Mouse (Mus musculus) CH12.LX (cell line): ENCODE measurements around the gene Zfp184.

Experiments
- CTCF ChIP-seq, 2 experiments: IDR thresholded peaks in 1 of 2; conservative IDR thresholded peaks in 1 of 2; 2 replicates each; pipeline ENCODE4 v1.5.1; 2011 to 2012; ENCODE audit warnings: low read depth in 2 of 2, low read length in 2 of 2, improper control_type of control experiment in 1 of 2, inconsistent platforms in 1 of 2, mild to moderate bottlenecking in 1 of 2, moderate library complexity in 1 of 2
- EP300 ChIP-seq: IDR thresholded peaks from 2 replicates; pipeline ENCODE4 v1.6.1; 2011; ENCODE audit warnings: low read length, improper control_type of control experiment
- POLR2A ChIP-seq: IDR thresholded peaks from 2 replicates; pipeline ENCODE4 v1.6.1; 2011; ENCODE audit warnings: low read depth, mild to moderate bottlenecking, improper control_type of control experiment, low read length

DNA sequence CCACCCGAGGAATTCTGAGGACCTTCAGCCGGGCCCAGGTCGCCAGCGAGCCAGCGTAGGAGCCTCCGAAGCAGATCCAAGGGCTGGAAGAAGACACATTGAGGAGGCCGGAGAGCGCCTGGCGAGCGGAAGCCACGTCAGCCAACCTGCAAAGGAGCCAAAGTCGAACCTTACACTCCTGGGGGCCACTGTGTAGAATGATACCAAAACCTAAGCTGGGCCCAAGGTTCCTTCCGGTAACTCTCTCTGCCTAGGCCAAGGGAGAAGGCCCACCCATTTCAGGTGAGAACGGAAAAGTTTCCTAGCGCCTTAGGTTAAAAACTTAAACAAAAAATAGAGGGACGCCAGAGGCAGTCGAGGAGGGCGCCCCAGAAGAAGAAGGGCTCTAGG is 62.2 kb downstream of the Zfp184 start:
- TF ChIP-seq POLR2A (no peak), CTCF (conservative IDR thresholded peaks at IDR 0.05 in 1 of 2, IDR thresholded peaks at IDR 0.05 in 1 of 2; ENCODE audit: low read depth in 2 of 2, low read length in 2 of 2) (no peak), EP300 (no peak)
